Mouse (Mus musculus): ENCODE data around the gene Tlk2.

Tlk2 gene

DNA sequence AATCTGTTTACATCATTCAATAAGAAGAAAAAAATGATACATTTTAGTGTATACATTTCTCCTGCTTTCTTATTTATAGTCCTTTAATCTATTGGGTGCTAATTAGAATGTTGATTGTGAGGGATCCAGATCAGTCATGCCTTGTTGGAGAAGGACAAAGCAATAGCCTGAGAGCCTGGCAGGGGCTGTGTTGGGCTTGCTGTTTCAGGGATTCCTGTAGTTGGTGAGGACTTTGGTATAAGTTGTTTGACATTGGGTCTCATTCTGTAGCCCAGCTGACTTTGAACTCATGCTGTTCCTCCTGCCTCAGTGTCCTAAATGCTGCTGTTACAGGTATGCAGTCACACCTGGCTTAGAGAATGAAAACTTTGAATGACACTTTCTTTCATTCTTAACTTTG lies 85.9 kb downstream of the Tlk2 start:
- no peak for DNase-seq

DNA sequence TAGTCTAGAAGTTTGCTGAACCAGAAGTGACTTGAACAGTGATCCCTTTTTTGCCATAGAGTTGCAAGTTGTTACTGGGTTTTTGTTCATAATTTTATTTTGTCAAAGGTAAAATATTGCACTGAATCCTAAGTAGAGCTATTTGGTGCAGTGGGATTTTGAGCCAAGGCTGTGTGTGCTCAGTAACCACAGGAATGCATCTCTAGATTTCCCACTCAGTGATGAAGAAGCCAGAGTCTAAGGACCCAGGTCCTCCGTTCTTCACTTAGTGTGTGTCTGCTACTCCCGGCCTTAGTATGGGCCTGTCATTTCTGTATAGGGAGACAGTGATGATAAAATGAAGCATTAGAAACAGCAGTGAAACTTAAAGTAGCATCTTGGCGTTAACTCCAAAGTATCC lies 86.4 kb downstream of the Tlk2 start:
- no peak for DNase-seq

GRCm38 (mm10) chr11:105270155-105270554 lies 91.5 kb downstream of the Tlk2 start:
- DNase-seq: peak; percentile 34

GRCm38 (mm10) chr11:105280456-105280855 lies 101.8 kb downstream of the Tlk2 start:
- no peak for DNase-seq

- no peak for DNase-seq
Observed at GRCm38 (mm10) chr11:105281291-105281690, 102.7 kb downstream of the Tlk2 start.

DNA sequence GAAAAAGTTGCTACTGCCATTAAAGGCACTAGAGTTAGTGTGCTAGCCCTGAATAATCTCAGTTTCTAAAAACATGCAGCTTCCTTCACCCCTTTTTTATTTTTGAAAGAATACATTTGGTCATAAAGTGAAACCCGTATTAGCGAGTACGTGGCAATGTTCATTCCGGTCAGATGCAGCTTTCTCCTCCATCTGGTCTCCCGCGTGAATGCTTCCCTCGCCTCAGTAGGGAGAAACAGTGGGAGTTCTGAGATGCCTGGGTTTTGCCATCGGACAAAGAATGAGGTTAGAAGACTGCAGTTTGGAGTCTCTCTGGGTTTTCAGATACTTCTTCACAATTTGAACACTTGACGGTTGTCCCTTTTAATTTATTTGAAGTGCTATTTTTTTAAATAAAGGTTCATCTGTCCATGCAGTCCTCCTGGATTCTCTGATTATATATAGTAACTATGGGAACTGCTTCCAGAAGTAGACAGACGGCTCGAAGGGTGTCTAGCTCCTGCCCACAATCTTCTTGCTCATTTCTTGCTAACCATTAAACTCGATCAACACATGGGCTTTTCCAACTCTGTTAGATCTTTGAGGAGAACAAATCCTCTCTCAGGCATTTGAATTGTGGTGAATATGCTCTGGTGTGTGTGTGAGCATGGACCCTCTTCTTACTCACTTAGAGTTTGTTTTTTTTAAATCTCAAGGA lies 103.3 kb downstream of the Tlk2 start:
- DNase-seq: no peak

- DNase-seq: no peak
Observed at GRCm38 (mm10) chr11:105282460-105282859, 103.9 kb downstream of the Tlk2 start.

GRCm38 (mm10) chr11:105283016-105283415 lies 104.4 kb downstream of the Tlk2 start:
- no peak for DNase-seq

GRCm38 (mm10) chr11:105285720-105286119 lies 107.1 kb downstream of the Tlk2 start:
- DNase-seq: no peak

DNA sequence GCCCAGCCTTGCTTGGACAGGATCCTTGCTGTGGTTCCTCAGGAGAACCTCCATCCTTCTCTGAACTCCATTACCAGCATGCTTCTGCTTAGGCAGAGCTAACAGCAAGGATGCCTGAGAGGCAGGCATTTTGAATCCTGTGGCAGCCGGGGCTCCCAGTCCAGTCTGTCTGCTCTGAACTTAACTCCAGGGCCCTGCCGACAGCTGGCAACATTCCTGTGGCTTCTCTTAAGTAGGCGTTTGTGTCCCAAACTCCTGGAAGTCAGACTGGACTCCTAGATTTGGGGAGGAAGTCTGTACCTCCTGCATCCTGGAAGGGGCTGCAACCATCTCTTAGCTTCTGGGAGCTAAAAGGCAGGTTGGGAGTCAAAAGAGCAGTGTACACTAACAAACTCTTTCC lies 110.8 kb downstream of the Tlk2 start:
- DNase-seq: no peak

GRCm38 (mm10) chr11:105291681-105292123 lies 113.1 kb downstream of the Tlk2 start:
- no peak for DNase-seq

- DNase-seq: peak; percentile 62
Observed at GRCm38 (mm10) chr11:105292124-105293071, 113.8 kb downstream of the Tlk2 start, which contains the start of gene Mrc2. Mrc2 (plus strand) TSS chr11:105292643.

- DNase-seq: peak; percentile 64
Observed at GRCm38 (mm10) chr11:105293101-105293581, 114.5 kb downstream of the Tlk2 start.

- no peak for DNase-seq
Observed at GRCm38 (mm10) chr11:105293901-105294494, 115.4 kb downstream of the Tlk2 start.

DNA sequence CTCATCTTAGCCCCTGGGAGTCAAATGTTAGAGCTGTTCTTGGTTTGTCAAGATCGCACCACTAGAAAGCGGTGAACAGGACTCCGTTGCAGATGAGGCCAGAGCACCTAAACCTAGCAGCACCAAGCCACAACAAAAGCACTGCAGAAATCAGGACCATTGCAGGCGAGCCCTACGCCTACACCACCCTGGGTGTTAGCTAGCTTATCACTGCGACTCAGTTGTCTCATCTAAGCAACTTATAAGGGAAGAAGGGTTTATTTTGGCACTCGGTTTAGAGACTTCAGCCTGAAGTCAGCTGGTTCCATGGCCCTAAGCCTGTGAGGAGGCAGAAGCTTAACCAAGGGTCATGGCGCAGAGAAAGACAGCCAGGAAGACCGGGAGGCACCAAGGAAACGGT lies 117.5 kb downstream of the Tlk2 start:
- no peak for DNase-seq

- no peak for DNase-seq
Observed at GRCm38 (mm10) chr11:105310197-105310596, 131.6 kb downstream of the Tlk2 start.

GRCm38 (mm10) chr11:105311291-105311975 lies 132.8 kb downstream of the Tlk2 start:
- no peak for DNase-seq

DNA sequence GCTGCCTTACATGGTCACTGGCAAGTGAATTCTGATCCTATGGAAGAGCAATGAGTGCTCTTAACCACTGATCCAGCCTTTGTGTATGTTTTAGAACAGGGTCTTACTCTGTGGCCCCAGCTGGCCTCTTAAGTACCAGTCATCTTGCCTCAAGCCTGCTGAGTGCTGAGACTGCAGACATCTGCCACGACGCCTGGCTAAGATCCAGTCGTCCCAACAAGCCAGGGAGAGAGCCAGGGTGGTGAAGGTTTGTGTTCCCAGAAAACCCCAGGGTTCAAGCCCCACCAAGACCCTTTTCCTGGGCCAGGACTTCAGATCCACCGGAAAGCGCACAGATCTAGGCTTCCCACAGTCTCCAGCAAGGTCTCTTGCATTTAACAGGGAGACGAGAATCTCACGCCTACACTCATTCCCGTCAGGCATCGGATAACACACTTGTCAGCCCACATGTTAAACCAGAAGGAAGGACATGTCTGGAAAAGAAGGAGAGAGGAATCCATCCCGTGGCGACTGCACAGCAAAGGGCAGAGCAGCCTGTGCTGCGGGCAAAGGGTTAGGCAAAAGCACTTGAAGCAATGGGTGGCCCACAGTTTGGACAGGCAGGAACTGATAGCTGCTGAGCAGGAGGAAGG lies 133.8 kb downstream of the Tlk2 start:
- no peak for DNase-seq

DNA sequence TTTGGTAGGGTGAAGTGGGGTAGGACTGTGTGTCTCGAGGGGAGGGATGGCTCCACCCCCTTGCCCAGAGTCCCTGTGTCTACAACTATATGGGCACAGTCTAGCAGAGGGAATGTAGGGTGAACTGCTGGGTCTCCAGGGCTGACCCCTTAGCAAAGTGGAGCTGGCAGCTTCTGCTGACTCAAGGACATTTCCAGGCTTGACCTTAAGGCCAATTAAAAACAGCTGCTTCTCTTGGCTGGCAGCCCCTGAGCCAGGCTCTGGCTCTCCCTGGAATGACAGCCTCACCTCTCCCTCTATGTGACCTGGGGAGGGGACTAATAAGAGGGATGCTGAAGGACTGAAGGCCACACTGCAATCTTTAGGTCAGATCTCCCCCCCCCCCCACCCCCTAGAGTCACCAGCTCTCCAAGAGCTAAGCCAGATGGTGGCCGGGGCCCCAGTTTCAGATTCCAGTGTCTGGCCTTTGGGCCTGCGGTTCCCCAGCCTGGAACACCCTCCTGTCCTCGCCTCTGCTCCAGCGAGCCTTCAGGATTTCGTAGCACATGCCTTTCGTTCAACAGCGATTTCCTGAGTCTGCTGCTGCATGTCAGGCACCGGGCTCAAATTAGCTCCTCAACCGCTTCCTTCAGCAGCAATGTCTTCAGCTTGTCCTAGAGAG lies 134.5 kb downstream of the Tlk2 start:
- no peak for DNase-seq

GRCm38 (mm10) chr11:105313633-105314014 lies 135.0 kb downstream of the Tlk2 start:
- DNase-seq: no peak

- no peak for DNase-seq
Observed at GRCm38 (mm10) chr11:105315296-105315695, 136.7 kb downstream of the Tlk2 start.

- DNase-seq: no peak
Observed at GRCm38 (mm10) chr11:105316121-105316520, 137.5 kb downstream of the Tlk2 start.
